Mouse (Mus musculus) kidney, postnatal 4 days (tissue): Measurements from ENCODE around the gene Plxnd1.
A peak's percentile ranks its signal among the peaks of the same experiment; 100 is the strongest.

Source experiments
- DNase-seq, 2 experiments: peaks; one replicate each; pipeline ENCODE4 v3.0.0; 2021; ENCODE audit warnings: mixed read lengths in 2 of 2

The Plxnd1 gene

GRCm38 (mm10) chr6:115956418-115956921 is 38.3 kb downstream of the Plxnd1 start:
- DNase-seq: no peak

GRCm38 (mm10) chr6:115955664-115956063 is 39.1 kb downstream of the Plxnd1 start:
- no peak for DNase-seq

GRCm38 (mm10) chr6:115955169-115955568 is 39.6 kb downstream of the Plxnd1 start:
- DNase-seq: peak in 1 of 2 experiments; percentile 5

GRCm38 (mm10) chr6:115954506-115955074 is 40.2 kb downstream of the Plxnd1 start:
- peak; percentile 53 to 57 for DNase-seq

GRCm38 (mm10) chr6:115946389-115946788 is 48.4 kb downstream of the Plxnd1 start:
- no peak for DNase-seq

GRCm38 (mm10) chr6:115945633-115946032 is 49.2 kb downstream of the Plxnd1 start:
- no peak for DNase-seq

DNA sequence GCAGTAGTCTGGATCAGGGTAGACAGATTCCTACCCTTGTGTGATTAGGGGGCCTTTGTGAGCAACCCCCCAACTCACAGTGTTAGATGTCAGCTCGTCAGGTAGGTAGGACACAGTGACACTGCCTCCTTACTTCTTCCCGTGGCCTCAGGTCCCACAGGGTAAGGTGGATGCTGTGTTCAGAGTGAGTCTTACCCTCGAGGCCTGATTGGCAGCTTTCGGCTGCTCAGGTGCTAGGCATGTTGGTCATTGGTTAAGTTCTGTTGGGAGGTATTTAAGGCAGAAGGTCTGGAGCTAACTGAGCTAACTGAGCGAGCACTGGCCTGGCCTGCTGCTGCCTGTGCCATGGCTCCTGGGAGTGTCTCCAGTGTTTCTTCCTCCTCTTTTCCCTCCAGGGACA is 50.2 kb downstream of the Plxnd1 start, which contains the start of gene H1foo:
Gene H1foo, plus strand, starts transcription at position 301 of the 400 bp plus-strand sequence.
- DNase-seq: no peak

DNA sequence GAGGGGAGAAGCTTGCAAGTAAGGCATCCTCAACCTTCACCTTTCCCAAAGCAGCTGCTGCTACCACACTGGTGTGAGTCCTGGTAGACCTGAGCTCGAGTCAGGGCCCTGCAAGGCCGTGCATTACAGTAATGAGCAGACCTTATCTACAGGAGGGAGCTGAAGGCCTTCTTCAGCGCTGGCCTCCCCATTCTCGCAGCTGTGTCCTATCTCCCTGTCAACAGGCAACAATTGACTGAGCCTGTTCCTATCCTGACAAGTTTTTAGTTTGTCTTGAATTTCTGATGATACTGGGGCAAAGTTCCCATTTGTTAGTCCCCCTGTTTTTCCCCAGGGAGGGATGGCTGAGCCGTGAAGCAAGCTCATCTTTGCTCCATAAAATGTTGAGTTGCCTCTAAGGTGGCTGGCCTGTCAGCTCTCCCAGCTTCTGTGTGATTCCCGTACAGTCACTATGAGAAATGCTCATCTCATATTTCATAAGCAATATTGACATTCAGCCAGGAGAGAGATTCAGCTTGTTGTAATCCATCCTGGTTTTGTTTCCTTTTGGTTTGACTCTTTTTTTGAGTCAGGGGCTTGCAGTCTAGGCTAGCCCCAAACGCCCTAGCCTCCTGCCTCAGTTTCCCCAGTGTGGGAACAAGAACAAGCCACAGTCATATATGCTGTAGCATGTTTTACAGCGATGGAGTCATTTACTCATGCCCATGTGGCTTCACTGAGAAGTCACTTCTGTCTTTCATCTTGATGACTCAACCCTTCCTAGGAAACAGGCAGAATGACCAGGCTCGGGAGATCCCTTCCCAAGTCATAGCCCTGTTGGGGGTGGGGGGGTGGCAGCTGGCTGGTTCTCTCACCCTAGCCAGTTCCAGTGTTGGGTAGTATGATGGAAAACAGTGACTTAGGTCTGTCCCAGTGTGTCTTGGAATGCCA is 51.0 kb downstream of the Plxnd1 start:
- DNase-seq: peak in 1 of 2 experiments; percentile 48

- DNase-seq: peak in 1 of 2 experiments; percentile 60
Measured at GRCm38 (mm10) chr6:115941128-115941527, 53.7 kb downstream of the Plxnd1 start.

DNA sequence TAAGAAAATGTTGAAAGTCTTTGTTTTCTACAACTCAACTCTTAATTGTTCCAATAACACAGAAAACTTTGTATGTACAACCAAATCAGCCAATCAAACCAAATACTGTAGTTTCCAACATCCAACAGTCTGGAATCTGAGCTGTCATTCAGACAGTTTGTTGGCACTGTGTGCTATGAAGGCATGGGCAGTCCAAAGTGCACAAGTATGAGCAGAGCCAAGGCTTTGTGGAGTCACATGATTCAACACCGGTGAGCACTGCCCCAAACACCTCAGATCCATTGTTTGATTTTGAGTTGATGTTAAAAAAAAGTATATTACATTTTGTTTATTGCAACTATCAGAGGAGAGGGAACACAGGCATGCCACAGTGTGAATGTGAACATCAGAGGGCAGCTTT is 54.2 kb downstream of the Plxnd1 start:
- no peak for DNase-seq

DNA sequence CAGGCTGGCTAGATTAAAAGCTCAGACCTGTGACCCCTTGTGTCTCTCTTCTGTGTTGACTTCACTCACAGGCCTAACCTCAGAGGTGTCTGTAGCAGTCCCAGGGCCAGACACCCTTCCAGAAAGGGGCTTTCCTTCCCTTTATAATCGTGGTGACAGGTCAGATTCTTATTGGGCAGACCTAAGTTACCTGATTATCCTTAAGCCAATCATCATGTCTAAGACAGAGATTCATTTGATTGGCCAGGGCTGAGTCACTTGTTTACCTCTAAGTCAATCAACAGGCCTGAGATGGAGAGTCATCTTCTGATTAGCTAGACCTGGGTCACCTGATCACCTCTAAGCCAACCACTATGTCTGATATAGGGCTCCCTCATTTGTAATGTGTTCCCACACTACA is 56.0 kb downstream of the Plxnd1 start:
- DNase-seq: no peak

DNA sequence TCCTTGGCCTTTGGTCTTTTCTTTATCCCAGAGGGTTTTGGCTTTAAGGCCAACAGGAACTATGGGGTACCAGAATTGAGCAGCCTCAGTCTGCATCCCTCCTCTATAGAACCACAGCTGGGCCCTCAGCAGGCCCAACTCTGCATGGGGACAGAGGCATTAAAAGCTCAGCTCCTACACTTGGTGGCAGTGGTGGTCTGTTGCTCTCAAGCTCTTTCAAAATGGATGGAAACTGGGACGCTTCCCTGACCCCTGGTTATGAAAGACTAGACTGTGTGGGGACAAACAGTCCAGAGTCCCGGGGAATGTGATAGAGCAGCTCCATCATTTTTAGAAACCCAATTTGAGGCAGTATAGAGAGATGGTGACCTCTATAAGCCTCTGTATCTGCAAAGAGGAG is 56.8 kb downstream of the Plxnd1 start:
- no peak for DNase-seq

DNA sequence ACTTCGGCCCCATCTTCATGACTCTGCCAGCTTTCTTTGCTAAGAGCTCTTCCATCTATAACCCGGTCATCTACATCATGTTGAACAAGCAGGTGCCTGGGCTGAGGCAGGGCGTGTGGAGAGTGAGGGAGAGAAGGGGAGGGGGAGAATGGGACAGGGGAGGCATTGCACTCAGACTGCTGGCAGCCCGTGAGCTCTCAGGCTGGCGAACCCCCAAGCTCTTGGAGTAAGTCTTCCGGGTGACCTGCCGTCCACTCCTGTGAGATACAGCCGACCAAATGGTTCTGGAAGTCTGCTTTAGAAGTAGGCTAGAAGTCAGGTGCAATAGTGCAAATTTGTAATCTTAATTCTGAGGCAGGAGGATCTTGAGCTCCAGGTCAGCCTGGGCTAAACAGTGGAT is 59.3 kb downstream of the Plxnd1 start:
- no peak for DNase-seq

DNA sequence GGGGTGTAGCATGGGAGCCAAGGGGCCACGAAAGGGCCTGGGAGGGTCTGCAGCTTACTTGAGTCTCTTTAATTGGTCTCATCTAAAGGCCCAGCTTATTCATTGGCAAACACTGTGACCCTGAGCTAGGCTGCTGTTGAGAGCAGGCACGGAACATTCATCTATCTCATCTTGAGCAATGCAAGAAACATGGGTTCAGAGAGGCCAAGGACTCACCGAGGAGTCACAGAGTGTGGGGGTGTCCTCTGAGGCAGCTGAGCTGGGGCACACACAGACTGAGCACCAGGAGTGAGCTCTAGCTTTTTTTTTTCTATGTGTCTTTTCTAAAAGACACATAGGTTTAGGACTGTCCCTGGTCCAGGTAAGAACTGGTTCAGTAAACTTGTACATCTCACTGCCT is 62.4 kb downstream of the Plxnd1 start:
- DNase-seq: no peak

DNA sequence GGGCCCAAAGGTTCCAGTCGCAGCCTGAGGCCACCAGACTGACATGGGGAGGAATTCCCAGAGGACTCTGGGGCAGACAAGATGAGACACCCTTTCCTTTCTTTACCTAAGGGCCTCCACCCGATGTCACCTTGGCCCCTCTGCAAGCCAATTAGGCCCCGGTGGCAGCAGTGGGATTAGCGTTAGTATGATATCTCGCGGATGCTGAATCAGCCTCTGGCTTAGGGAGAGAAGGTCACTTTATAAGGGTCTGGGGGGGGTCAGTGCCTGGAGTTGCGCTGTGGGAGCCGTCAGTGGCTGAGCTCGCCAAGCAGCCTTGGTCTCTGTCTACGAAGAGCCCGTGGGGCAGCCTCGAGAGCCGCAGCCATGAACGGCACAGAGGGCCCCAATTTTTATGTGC is 63.2 kb downstream of the Plxnd1 start, which contains the start of gene Rho:
Gene Rho, plus strand, starts transcription at position 110 of the 400 bp plus-strand sequence.
- no peak for DNase-seq

DNA sequence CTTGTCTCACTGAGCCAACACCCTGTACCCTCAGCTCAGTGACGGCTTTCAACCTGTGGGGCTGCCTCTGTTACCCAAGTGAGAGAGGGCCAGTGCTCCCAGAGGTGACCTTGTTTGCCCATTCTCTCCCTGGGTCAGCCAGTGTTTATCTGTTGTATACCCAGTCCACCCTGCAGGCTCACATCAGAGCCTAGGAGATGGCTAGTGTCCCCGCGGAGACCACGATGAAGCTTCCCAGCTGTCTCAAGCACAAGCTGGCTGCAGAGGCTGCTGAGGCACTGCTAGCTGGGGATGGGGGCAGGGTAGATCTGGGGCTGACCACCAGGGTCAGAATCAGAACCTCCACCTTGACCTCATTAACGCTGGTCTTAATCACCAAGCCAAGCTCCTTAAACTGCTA is 64.8 kb downstream of the Plxnd1 start:
- peak; percentile 59 to 62 for DNase-seq

GRCm38 (mm10) chr6:115927292-115928242 is 67.2 kb downstream of the Plxnd1 start:
- no peak for DNase-seq

- no peak for DNase-seq
Measured at GRCm38 (mm10) chr6:115926416-115926815, 68.4 kb downstream of the Plxnd1 start.

- peak; percentile 34 to 50 for DNase-seq
Measured at GRCm38 (mm10) chr6:115924829-115925228, 70.0 kb downstream of the Plxnd1 start.

GRCm38 (mm10) chr6:115919876-115920275 is 74.9 kb downstream of the Plxnd1 start:
- no peak for DNase-seq

- no peak for DNase-seq
Measured at GRCm38 (mm10) chr6:115918615-115919014, 76.2 kb downstream of the Plxnd1 start.

DNA sequence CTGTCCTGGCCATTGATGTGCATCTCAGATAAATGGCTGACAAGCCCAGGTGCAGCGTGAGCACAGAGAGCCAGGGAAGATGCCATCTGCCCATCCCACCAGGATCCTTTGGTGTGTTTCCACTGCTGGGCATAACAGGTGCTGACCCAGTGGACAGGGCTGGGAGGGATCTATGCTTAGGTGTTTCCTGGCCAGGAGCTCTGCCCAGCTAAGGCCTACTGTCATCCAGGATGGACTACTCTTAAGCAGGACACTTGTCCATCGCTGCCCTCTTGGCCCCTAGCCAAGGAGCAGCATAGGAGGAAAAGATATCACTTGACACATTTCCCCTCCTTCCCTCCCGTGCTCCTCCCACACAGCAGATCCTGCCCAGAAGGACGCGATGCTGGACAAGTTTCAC is 78.2 kb downstream of the Plxnd1 start:
- DNase-seq: no peak
